Mouse (Mus musculus): ENCODE measurements at regions not wholly inside any gene's neighbourhood (a gene's known extent, or its start where the extent isn't known, plus 50 kb on each side); places are given as distances from the start of the nearest gene placed in this dataset.

DNA sequence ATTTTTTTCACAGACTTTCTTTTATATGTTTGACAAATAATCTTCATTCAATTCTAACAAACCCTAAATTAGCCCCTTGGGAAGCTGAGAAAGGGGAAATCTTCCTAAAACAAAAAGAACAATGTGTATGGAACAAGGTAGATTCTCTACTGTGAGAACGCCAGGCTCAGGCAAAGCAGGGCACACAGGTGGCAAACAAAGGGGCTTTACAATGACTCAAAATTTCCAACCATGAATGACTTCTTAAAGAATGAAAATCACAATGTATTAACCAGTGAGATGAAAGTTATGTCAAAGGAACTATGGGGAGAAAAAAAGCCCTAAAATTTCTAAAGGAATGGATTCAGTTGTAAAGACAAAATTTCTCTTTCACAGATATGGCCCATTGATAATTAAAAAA, 262.3 kb downstream of the Kcnj2 start:
- Histone ChIP-seq H3K27ac (ENCODE audit: low read depth) (no peak overlapping the region), H3K4me3 (ENCODE audit: low read depth, low read length) (no peak overlapping the region), H3K9ac (replicated peaks) (no peak overlapping the region), H3K27me3 (ENCODE audit: insufficient read depth, low read length) (no peaks in the 10 kb centered on the region), H3K4me2 (ENCODE audit: low read depth, low read length) (no peak overlapping the region), H3K9me3 (ENCODE audit: low read length) (no peaks in the 10 kb centered on the region), H3K4me1 (ENCODE audit: insufficient read depth) (no peaks in the 10 kb centered on the region), H3K36me3 (replicated peaks; ENCODE audit: insufficient read depth, low read length) (no peaks in the 10 kb centered on the region)
- TF ChIP-seq CTCF (IDR thresholded peaks at IDR 0.05; ENCODE audit: low read depth) (no peak), EP300 (IDR thresholded peaks at IDR 0.05; ENCODE audit: low read depth) (no peak)
- ATAC-seq (no peak), DNase-seq (no peak)
- WGBS (ENCODE audit: insufficient replicate concordance): 65% methylated on average over 1 of the region's 1 CpGs

DNA sequence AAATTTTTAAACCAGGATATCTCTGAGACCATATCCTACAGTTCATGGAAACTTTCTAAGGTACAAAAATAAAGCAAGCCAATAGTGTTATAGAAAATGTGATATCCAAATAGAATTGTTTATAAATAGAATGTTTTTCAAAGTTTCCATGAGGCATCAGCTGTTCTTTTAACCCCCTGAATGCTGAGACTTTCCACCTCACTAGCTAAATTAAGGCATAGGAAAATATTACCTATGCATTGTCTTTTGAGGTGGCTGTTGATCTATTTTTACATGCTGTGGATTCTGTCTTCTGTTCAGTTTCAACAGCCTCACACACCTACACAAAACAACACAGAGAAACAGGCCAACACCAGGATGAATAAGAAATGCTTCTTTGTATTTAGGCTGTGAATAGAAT, 265.6 kb downstream of the Kcnj2 start:
- Histone ChIP-seq H3K9ac (replicated peaks) (no peak overlapping the region), H3K36me3 (replicated peaks; ENCODE audit: insufficient read depth, low read length) (no peaks in the 10 kb centered on the region), H3K4me1 (ENCODE audit: insufficient read depth) (no peaks in the 10 kb centered on the region), H3K27ac (ENCODE audit: low read depth) (no peak overlapping the region), H3K4me3 (ENCODE audit: low read depth, low read length) (no peak overlapping the region), H3K9me3 (ENCODE audit: low read length) (no peaks in the 10 kb centered on the region), H3K27me3 (ENCODE audit: insufficient read depth, low read length) (no peaks in the 10 kb centered on the region), H3K4me2 (ENCODE audit: low read depth, low read length) (no peak overlapping the region)
- no peak for ATAC-seq
- DNase-seq: no peak
- TF ChIP-seq CTCF (IDR thresholded peaks at IDR 0.05; ENCODE audit: low read depth): no peak
- no peak for TF ChIP-seq EP300 (IDR thresholded peaks at IDR 0.05; ENCODE audit: low read depth)

DNA sequence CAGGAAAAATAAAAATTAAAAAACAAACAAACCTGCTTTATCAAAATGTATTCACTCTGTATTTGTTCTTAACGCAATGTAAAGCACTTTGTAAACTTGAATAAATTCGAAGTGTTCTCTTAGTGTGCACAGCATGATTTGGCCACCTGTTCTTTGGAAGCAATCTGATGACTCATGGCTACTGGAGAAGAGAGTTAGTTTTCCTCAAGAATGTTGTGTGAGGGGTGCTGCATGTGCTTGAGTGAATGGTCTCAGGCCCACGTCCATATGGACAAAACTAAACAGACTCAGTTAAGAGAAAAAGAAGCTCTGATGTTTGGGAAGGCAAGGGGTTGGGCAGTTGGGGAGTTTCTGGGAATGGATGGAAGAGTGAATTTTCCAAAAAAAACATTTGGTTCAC, 267.1 kb downstream of the Kcnj2 start:
- 69% methylated on average over 3 of the region's 3 CpGs for WGBS (ENCODE audit: insufficient replicate concordance)
- no peak overlapping the region for H3K27ac ChIP-seq (ENCODE audit: low read depth)
- H3K27me3 ChIP-seq (ENCODE audit: insufficient read depth, low read length): no peaks in the 10 kb centered on the region
- no peak for ATAC-seq
- no peaks in the 10 kb centered on the region for H3K36me3 ChIP-seq (replicated peaks; ENCODE audit: insufficient read depth, low read length)
- no peaks in the 10 kb centered on the region for H3K9me3 ChIP-seq (ENCODE audit: low read length)
- H3K9ac ChIP-seq (replicated peaks): no peak overlapping the region
- DNase-seq: no peak
- H3K4me3 ChIP-seq (ENCODE audit: low read depth, low read length): no peak overlapping the region
- H3K4me2 ChIP-seq (ENCODE audit: low read depth, low read length): no peak overlapping the region
- no peaks in the 10 kb centered on the region for H3K4me1 ChIP-seq (ENCODE audit: insufficient read depth)
- no peak for TF ChIP-seq CTCF (IDR thresholded peaks at IDR 0.05; ENCODE audit: low read depth)
- TF ChIP-seq EP300 (IDR thresholded peaks at IDR 0.05; ENCODE audit: low read depth): no peak

DNA sequence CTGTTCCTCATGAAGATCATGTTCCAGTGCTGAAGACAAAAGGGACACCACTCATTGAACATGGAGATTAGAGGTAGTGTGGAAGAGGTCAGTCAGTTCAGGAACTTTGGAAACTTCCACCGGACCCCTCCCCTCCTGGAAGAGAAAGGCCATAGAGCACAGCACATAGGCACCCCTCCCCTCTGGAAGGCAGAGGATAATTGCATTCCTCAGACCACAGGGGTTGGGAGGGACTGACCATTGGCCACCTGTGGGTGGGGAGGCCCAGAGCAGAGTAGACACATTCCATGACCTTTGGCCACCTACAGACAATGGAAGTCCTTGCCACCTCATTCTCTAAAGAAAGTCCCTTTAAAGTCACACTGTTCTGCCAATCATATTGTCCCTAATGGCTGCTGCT, 281.6 kb downstream of the Kcnj2 start:
- no peak for ATAC-seq
- Histone ChIP-seq H3K4me1 (ENCODE audit: insufficient read depth) (no peaks in the 10 kb centered on the region), H3K4me2 (ENCODE audit: low read depth, low read length) (no peak overlapping the region), H3K9me3 (ENCODE audit: low read length) (no peaks in the 10 kb centered on the region), H3K27ac (ENCODE audit: low read depth) (no peak overlapping the region), H3K36me3 (replicated peaks; ENCODE audit: insufficient read depth, low read length) (no peaks in the 10 kb centered on the region), H3K4me3 (ENCODE audit: low read depth, low read length) (no peak overlapping the region), H3K27me3 (ENCODE audit: insufficient read depth, low read length) (no peaks in the 10 kb centered on the region), H3K9ac (replicated peaks) (no peak overlapping the region)
- DNase-seq: no peak
- TF ChIP-seq EP300 (IDR thresholded peaks at IDR 0.05; ENCODE audit: low read depth) (no peak), CTCF (IDR thresholded peaks at IDR 0.05; ENCODE audit: low read depth) (no peak)
- WGBS (ENCODE audit: insufficient replicate concordance): 67% methylated on average over 1 of the region's 1 CpGs

DNA sequence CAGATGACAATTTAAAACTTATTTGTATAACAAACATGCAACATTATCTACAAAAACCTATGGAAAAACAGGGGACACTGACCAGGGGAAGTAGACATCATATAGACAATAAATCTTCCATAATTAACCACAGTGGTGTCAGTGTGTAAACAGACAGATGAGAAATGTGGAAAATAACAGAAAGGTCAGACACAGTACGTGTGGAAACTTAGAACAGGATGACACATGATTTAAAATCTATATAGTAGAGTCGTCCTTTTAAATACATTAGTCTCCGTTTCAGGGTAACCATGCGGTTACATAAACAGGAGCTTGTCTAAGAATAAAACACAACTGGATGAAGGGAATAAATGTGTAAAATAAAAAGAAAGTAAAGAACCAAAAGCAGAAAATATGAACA, 284.1 kb downstream of the Kcnj2 start:
- H3K27ac ChIP-seq (ENCODE audit: low read depth): no peak overlapping the region
- TF ChIP-seq EP300 (IDR thresholded peaks at IDR 0.05; ENCODE audit: low read depth) (no peak), CTCF (IDR thresholded peaks at IDR 0.05; ENCODE audit: low read depth) (no peak)
- 72% methylated on average over 4 of the region's 4 CpGs for WGBS (ENCODE audit: insufficient replicate concordance)
- H3K27me3 ChIP-seq (ENCODE audit: insufficient read depth, low read length): no peaks in the 10 kb centered on the region
- no peak for DNase-seq
- ATAC-seq: no peak
- H3K4me3 ChIP-seq (ENCODE audit: low read depth, low read length): no peak overlapping the region
- no peaks in the 10 kb centered on the region for H3K4me1 ChIP-seq (ENCODE audit: insufficient read depth)
- no peak overlapping the region for H3K4me2 ChIP-seq (ENCODE audit: low read depth, low read length)
- no peak overlapping the region for H3K9ac ChIP-seq (replicated peaks)
- no peaks in the 10 kb centered on the region for H3K36me3 ChIP-seq (replicated peaks; ENCODE audit: insufficient read depth, low read length)
- no peaks in the 10 kb centered on the region for H3K9me3 ChIP-seq (ENCODE audit: low read length)

DNA sequence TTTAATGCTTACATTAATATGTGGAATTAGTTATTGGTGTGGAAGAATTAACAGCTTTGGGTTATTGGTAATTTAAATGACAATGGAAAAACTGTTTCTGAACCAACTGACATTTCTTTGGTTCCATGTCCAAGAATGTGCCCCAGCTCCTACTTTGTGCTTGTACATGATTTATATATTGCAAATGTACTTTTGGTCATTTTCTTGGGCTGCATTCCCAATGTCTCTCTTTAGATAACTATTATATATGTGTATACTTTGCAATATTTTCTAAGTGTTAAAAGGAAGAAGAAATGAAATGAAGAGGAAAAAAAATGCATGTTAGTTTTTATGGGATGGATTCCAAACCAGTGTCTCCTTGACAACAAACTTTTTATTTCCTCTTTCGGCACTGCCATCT, 297.4 kb downstream of the Kcnj2 start:
- H3K9me3 ChIP-seq (ENCODE audit: low read length): no peaks in the 10 kb centered on the region
- no peak overlapping the region for H3K27ac ChIP-seq (ENCODE audit: low read depth)
- no peak overlapping the region for H3K4me3 ChIP-seq (ENCODE audit: low read depth, low read length)
- DNase-seq: no peak
- no peaks in the 10 kb centered on the region for H3K4me1 ChIP-seq (ENCODE audit: insufficient read depth)
- H3K9ac ChIP-seq (replicated peaks): no peak overlapping the region
- WGBS (ENCODE audit: insufficient replicate concordance): 83% methylated on average over 1 of the region's 1 CpGs
- H3K36me3 ChIP-seq (replicated peaks; ENCODE audit: insufficient read depth, low read length): no peaks in the 10 kb centered on the region
- ATAC-seq: no peak
- H3K4me2 ChIP-seq (ENCODE audit: low read depth, low read length): no peak overlapping the region
- no peaks in the 10 kb centered on the region for H3K27me3 ChIP-seq (ENCODE audit: insufficient read depth, low read length)
- TF ChIP-seq CTCF (IDR thresholded peaks at IDR 0.05; ENCODE audit: low read depth) (no peak), EP300 (IDR thresholded peaks at IDR 0.05; ENCODE audit: low read depth) (no peak)

DNA sequence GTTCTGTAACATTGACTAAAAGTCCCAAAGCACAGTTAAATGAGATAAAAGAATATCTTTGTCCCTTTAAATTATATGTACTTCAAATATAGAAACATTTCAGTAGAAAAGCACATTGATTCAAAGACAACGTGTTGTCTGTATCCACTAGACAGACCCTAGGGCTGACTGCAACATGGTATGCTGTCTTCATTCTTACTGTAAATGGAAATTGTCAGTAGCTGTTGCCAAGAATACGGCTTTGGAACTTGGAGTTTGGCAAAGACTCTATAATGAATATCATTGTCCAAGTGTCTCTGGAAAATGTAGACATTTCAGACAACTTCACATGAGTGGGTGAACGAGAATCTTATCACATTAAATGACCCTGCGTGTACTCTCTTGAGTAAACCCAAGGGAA, 311.2 kb downstream of the Kcnj2 start:
- ATAC-seq (no peak), DNase-seq (no peak)
- 67% methylated on average over 4 of the region's 4 CpGs for WGBS (ENCODE audit: insufficient replicate concordance)
- Histone ChIP-seq H3K36me3 (replicated peaks; ENCODE audit: insufficient read depth, low read length) (no peaks in the 10 kb centered on the region), H3K9me3 (ENCODE audit: low read length) (no peaks in the 10 kb centered on the region), H3K27me3 (ENCODE audit: insufficient read depth, low read length) (no peaks in the 10 kb centered on the region), H3K4me2 (ENCODE audit: low read depth, low read length) (no peak overlapping the region), H3K9ac (replicated peaks) (no peak overlapping the region), H3K4me1 (ENCODE audit: insufficient read depth) (no peaks in the 10 kb centered on the region), H3K4me3 (ENCODE audit: low read depth, low read length) (no peak overlapping the region), H3K27ac (ENCODE audit: low read depth) (no peak overlapping the region)
- TF ChIP-seq CTCF (IDR thresholded peaks at IDR 0.05; ENCODE audit: low read depth) (no peak), EP300 (IDR thresholded peaks at IDR 0.05; ENCODE audit: low read depth) (no peak)
